Comparison of ENCODE assay signal across 12 mouse cellular contexts in the genomic region with DNA sequence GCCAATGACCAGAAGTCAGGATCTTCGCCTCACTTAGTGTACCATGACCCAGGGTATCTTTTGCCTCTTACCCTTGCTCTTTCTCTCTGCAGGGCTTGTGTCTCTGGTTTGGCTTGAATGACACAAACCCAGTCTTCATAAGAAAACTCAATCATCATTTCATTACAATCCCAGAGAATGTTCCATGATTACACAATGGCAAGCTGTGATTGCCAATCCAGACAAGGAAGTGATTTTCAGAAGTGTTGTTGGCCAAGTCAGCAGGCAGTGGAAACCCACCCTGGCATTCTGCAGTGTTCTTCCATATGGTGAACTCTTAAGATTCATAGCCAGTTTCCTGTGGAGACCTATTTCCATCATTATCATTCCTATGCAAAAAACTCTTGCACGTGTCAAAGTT.
"Had no signal": no experiment of that assay in that cellular context is flagged by ENCODE, and none has a peak within 500 bp of the region (broad histone marks: within the 10 kb centered on the region; RNA-seq: fewer than 3 reads in every experiment).

No protein-coding gene starts in this region.

- H3K9ac ChIP-seq: limb, embryonic 13.5 days; liver, embryonic 14.5 days; midbrain, embryonic 13.5 days; neural tube, embryonic 15.5 days had no signal

- H3K36me3 ChIP-seq: limb, embryonic 13.5 days; midbrain, embryonic 13.5 days; neural tube, embryonic 15.5 days had no signal

- DNase-seq: kidney, adult 18-20 months; kidney, postnatal 10 days; layer of hippocampus, postnatal 36 days; right cerebral cortex, adult 18-20 months; right cerebral cortex, postnatal 25 days; thymus, postnatal 4 days had no signal

- H3K27me3 ChIP-seq: limb, embryonic 13.5 days; midbrain, embryonic 13.5 days; neural tube, embryonic 15.5 days had no signal

- H3K4me3 ChIP-seq: limb, embryonic 13.5 days; midbrain, embryonic 13.5 days; myocyte; neural tube, embryonic 15.5 days had no signal

- H3K9me3 ChIP-seq: limb, embryonic 13.5 days; midbrain, embryonic 13.5 days; neural tube, embryonic 15.5 days had no signal

- H3K27ac ChIP-seq: limb, embryonic 13.5 days; liver, embryonic 14.5 days; midbrain, embryonic 13.5 days; neural tube, embryonic 15.5 days; stomach, postnatal 0 days had no signal

- H3K4me2 ChIP-seq: limb, embryonic 13.5 days; midbrain, embryonic 13.5 days; neural tube, embryonic 15.5 days had no signal
